Mouse (Mus musculus): Measurements from ENCODE around the gene Glo1. TPM values are rescaled to one million over a fixed set of nuclear protein-coding genes. Genes with fewer than 3 reads are reported as not detected.

Gene Glo1
- polyA plus RNA-seq, 1 experiment from 2014 or later, result 190 TPM

- no peak for ATAC-seq (ENCODE audit: low FRiP score, low TSS enrichment)
- TF ChIP-seq CTCF (IDR thresholded peaks at IDR 0.05; ENCODE audit: low read depth), result peak; percentile 23; the same call in 1 of the 2 replicates
- no peak for TF ChIP-seq EP300 (optimal IDR thresholded peaks at IDR 0.05)
- 83% methylated on average over 3 of the region's 3 CpGs for WGBS
These were observed 44.4 kb downstream of the Glo1 start for GRCm38 (mm10) chr17:30582313-30582712.

GRCm38 (mm10) chr17:30581201-30581600 is 45.5 kb downstream of the Glo1 start:
- peaks cover 3% of the 10 kb centered on the region; the same call in 1 of the 2 replicates for H3K4me1 ChIP-seq (replicated peaks; ENCODE audit: control insufficient read depth, insufficient read depth)
- 81% methylated on average over 6 of the region's 6 CpGs for WGBS
- DNase-seq (ENCODE audit: low spot score), result no peak
- TF ChIP-seq CTCF (IDR thresholded peaks at IDR 0.05; ENCODE audit: low read depth), result no peak
- TF ChIP-seq EP300 (optimal IDR thresholded peaks at IDR 0.05), result no peak
- ATAC-seq (ENCODE audit: low FRiP score, low TSS enrichment), result no peak
- H3K4me3 ChIP-seq (ENCODE audit: low read depth, low read length), result no peak overlapping the region
- H3K4me2 ChIP-seq (replicated peaks; ENCODE audit: low read depth), result no peak overlapping the region
- H3K36me3 ChIP-seq (ENCODE audit: control insufficient read depth, insufficient read depth, low read length), result no peaks in the 10 kb centered on the region
- no peak overlapping the region for H3K27ac ChIP-seq (replicated peaks)
- H3K27me3 ChIP-seq (ENCODE audit: control insufficient read depth, insufficient read depth, low read length), result no peaks in the 10 kb centered on the region
- no peak overlapping the region for H3K9ac ChIP-seq (ENCODE audit: low read length)
- no peaks in the 10 kb centered on the region for H3K9me3 ChIP-seq (ENCODE audit: control insufficient read depth, low read length)

More at GRCm38 (mm10) chr17:30582313-30582712, 44.4 kb downstream of the Glo1 start:
- no peaks in the 10 kb centered on the region for H3K27me3 ChIP-seq (ENCODE audit: control insufficient read depth, insufficient read depth, low read length)
- no peak overlapping the region for H3K27ac ChIP-seq (replicated peaks)
- H3K36me3 ChIP-seq (ENCODE audit: control insufficient read depth, insufficient read depth, low read length), result no peaks in the 10 kb centered on the region
- H3K9me3 ChIP-seq (ENCODE audit: control insufficient read depth, low read length), result no peaks in the 10 kb centered on the region
- no peak overlapping the region for H3K4me3 ChIP-seq (ENCODE audit: low read depth, low read length)
- H3K4me1 ChIP-seq (replicated peaks; ENCODE audit: control insufficient read depth, insufficient read depth), result no peaks in the 10 kb centered on the region
- DNase-seq (ENCODE audit: low spot score), result no peak
- no peak overlapping the region for H3K4me2 ChIP-seq (replicated peaks; ENCODE audit: low read depth)
- H3K9ac ChIP-seq (ENCODE audit: low read length), result no peak overlapping the region

- peaks cover 3% of the 10 kb centered on the region; the same call in 1 of the 2 replicates for H3K4me1 ChIP-seq (replicated peaks; ENCODE audit: control insufficient read depth, insufficient read depth)
- H3K4me2 ChIP-seq (replicated peaks; ENCODE audit: low read depth), result no peak overlapping the region
- H3K36me3 ChIP-seq (ENCODE audit: control insufficient read depth, insufficient read depth, low read length), result no peaks in the 10 kb centered on the region
- TF ChIP-seq CTCF (IDR thresholded peaks at IDR 0.05; ENCODE audit: low read depth) (no peak), EP300 (optimal IDR thresholded peaks at IDR 0.05) (no peak)
- H3K4me3 ChIP-seq (ENCODE audit: low read depth, low read length), result no peak overlapping the region
- H3K9me3 ChIP-seq (ENCODE audit: control insufficient read depth, low read length), result no peaks in the 10 kb centered on the region
- H3K27me3 ChIP-seq (ENCODE audit: control insufficient read depth, insufficient read depth, low read length), result no peaks in the 10 kb centered on the region
- DNase-seq (ENCODE audit: low spot score) (no peak), ATAC-seq (ENCODE audit: low FRiP score, low TSS enrichment) (no peak)
- H3K9ac ChIP-seq (ENCODE audit: low read length), result no peak overlapping the region
- WGBS, result 60% methylated on average over 1 of the region's 1 CpGs
- H3K27ac ChIP-seq (replicated peaks), result no peak overlapping the region
These were observed 45.9 kb downstream of the Glo1 start for GRCm38 (mm10) chr17:30580781-30581180.

- 45% methylated on average over 12 of the region's 12 CpGs for WGBS
- H3K9me3 ChIP-seq (ENCODE audit: control insufficient read depth, low read length), result no peaks in the 10 kb centered on the region
- DNase-seq (ENCODE audit: low spot score), result no peak
- H3K27me3 ChIP-seq (ENCODE audit: control insufficient read depth, insufficient read depth, low read length), result no peaks in the 10 kb centered on the region
- peak overlapping the region; percentile 84 for H3K4me2 ChIP-seq (replicated peaks; ENCODE audit: low read depth)
- peak overlapping the region; percentile 78; the same call in 1 of the 2 replicates for H3K9ac ChIP-seq (ENCODE audit: low read length)
- TF ChIP-seq EP300 (optimal IDR thresholded peaks at IDR 0.05) (no peak), CTCF (IDR thresholded peaks at IDR 0.05; ENCODE audit: low read depth) (no peak)
- H3K27ac ChIP-seq (replicated peaks), result peak overlapping the region; percentile 91
- no peak for ATAC-seq (ENCODE audit: low FRiP score, low TSS enrichment)
- H3K4me3 ChIP-seq (ENCODE audit: low read depth, low read length), result peak overlapping the region; percentile 77
- H3K4me1 ChIP-seq (replicated peaks; ENCODE audit: control insufficient read depth, insufficient read depth), result peaks cover 5% of the 10 kb centered on the region; the same call in 1 of the 2 replicates
- H3K36me3 ChIP-seq (ENCODE audit: control insufficient read depth, insufficient read depth, low read length), result no peaks in the 10 kb centered on the region
These were observed 49.7 kb downstream of the Glo1 start for GRCm38 (mm10) chr17:30576946-30577345.

GRCm38 (mm10) chr17:30575941-30576773 is 50.5 kb downstream of the Glo1 start, which contains the start of gene Btbd9:
Gene Btbd9 (minus strand): TSS chr17:30576488.
- TF ChIP-seq CTCF (IDR thresholded peaks at IDR 0.05; ENCODE audit: low read depth) (no peak), EP300 (optimal IDR thresholded peaks at IDR 0.05) (no peak)
- Histone ChIP-seq H3K27me3 (ENCODE audit: control insufficient read depth, insufficient read depth, low read length) (no peaks in the 10 kb centered on the region), H3K4me1 (replicated peaks; ENCODE audit: control insufficient read depth, insufficient read depth) (peaks cover 5% of the 10 kb centered on the region; the same call in 1 of the 2 replicates), H3K4me3 (ENCODE audit: low read depth, low read length) (peak within 1 kb of the TSS; percentile 77), H3K9ac (ENCODE audit: low read length) (peak within 1 kb of the TSS; percentile 78), H3K4me2 (replicated peaks; ENCODE audit: low read depth) (peak within 1 kb of the TSS; percentile 84), H3K27ac (replicated peaks) (peak within 1 kb of the TSS; percentile 91), H3K9me3 (ENCODE audit: control insufficient read depth, low read length) (no peaks in the 10 kb centered on the region), H3K36me3 (ENCODE audit: control insufficient read depth, insufficient read depth, low read length) (no peaks in the 10 kb centered on the region)
- under 1% methylated on average over 66 of the region's 94 CpGs for WGBS
- ATAC-seq (ENCODE audit: low FRiP score, low TSS enrichment) (peak; percentile 92), DNase-seq (ENCODE audit: low spot score) (peak; percentile 90)
